Mouse (Mus musculus): ENCODE measurements at regions not wholly inside any gene's neighbourhood (a gene's known extent, or its start where the extent isn't known, plus 50 kb on each side); places are given as distances from the start of the nearest gene placed in this dataset.

DNA sequence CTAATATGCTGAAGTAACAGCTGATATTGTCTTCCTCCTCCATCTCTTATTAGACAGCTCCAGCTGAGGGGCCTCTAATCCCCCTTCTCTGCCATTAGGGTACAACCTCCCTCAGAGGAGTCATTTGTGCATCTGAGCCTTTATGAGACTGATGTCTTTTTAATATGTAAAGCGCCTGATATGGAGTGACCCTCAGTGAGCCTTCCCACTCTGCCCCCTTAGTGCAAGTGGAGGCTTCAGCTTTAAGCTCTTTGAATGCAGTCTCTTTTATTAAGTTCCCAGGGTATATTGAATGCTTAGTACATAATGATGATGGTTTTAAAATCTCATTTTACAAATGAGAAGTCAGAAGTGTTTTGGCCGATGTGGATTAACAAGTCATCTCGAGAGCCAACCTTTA, 191.5 kb downstream of the Otol1 start:
- Histone ChIP-seq H3K9me3 (ENCODE audit: low read length) (no peaks in the 10 kb centered on the region), H3K4me2 (replicated peaks; ENCODE audit: low read depth, low read length) (no peak overlapping the region), H3K27me3 (ENCODE audit: insufficient read depth, low read length) (no peaks in the 10 kb centered on the region), H3K9ac (replicated peaks; ENCODE audit: low read length) (no peak overlapping the region), H3K27ac (ENCODE audit: low read length) (no peak overlapping the region), H3K4me3 (ENCODE audit: low read length) (no peak overlapping the region), H3K36me3 (ENCODE audit: insufficient read depth, low read length) (no peaks in the 10 kb centered on the region), H3K4me1 (ENCODE audit: insufficient read depth, low read length) (no peaks in the 10 kb centered on the region)
- no peak for ATAC-seq (ENCODE audit: low FRiP score, low TSS enrichment)
- WGBS: 91% methylated on average over 3 of the region's 3 CpGs

DNA sequence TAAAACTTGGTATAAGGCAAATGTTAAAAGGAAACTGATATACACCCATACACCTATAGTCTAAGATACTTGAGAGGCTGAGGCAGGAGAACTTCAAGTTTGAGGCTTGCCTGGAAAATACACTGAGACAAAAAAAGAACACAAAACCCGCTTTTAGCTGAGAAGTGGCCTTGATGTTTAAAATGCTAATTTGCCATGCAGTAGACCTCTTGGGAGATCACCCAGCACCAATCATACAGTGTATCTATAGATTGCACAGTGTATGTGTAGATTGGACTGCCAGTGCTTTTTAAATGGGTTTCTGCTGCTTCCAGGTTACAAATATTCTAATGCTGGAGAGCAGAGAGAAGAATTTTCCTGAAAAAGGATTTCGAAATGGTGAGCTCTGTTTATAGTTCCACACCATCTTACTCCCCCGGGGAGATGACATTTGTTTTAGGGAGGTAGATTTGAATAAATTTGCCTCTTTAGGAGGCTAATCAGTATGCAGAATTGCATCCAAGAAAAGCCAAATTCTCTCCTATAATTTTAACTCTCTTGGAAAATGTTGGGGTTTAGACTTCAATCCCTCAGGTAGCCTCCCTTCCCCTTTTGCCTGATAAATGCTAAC, 194.0 kb downstream of the Otol1 start:
- H3K27ac ChIP-seq (ENCODE audit: low read length): no peak overlapping the region
- H3K27me3 ChIP-seq (ENCODE audit: insufficient read depth, low read length): no peaks in the 10 kb centered on the region
- no peak for ATAC-seq (ENCODE audit: low FRiP score, low TSS enrichment)
- WGBS: 78% methylated on average over 3 of the region's 3 CpGs
- H3K36me3 ChIP-seq (ENCODE audit: insufficient read depth, low read length): no peaks in the 10 kb centered on the region
- H3K9ac ChIP-seq (replicated peaks; ENCODE audit: low read length): no peak overlapping the region
- H3K4me3 ChIP-seq (ENCODE audit: low read length): no peak overlapping the region
- H3K9me3 ChIP-seq (ENCODE audit: low read length): no peaks in the 10 kb centered on the region
- H3K4me2 ChIP-seq (replicated peaks; ENCODE audit: low read depth, low read length): no peak overlapping the region
- no peaks in the 10 kb centered on the region for H3K4me1 ChIP-seq (ENCODE audit: insufficient read depth, low read length)

DNA sequence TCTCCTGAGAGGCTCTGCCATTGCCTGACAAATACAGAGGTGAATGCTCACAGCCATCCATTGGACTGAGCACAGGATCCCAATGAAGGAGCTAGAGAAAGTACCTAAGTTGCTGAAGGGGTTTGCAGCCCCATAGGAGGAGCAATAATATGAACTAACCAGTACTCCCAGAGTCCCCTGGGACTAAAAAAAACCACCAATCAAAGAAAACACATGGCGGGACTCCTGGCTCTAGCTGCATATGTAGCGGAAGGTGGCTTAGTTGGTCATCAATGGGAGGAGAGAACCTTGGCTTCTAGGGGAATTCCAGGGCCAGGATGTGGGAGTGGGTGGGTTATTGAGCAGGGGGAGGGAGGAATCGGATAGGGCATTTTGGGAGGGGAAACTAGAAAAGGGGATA, 207.8 kb downstream of the Otol1 start:
- Histone ChIP-seq H3K36me3 (ENCODE audit: insufficient read depth, low read length) (no peaks in the 10 kb centered on the region), H3K9me3 (ENCODE audit: low read length) (no peaks in the 10 kb centered on the region), H3K9ac (replicated peaks; ENCODE audit: low read length) (no peak overlapping the region), H3K27ac (ENCODE audit: low read length) (no peak overlapping the region), H3K27me3 (ENCODE audit: insufficient read depth, low read length) (no peaks in the 10 kb centered on the region), H3K4me2 (replicated peaks; ENCODE audit: low read depth, low read length) (no peak overlapping the region), H3K4me1 (ENCODE audit: insufficient read depth, low read length) (no peaks in the 10 kb centered on the region), H3K4me3 (ENCODE audit: low read length) (no peak overlapping the region)
- 87% methylated on average over 3 of the region's 3 CpGs for WGBS
- no peak for ATAC-seq (ENCODE audit: low FRiP score, low TSS enrichment)

DNA sequence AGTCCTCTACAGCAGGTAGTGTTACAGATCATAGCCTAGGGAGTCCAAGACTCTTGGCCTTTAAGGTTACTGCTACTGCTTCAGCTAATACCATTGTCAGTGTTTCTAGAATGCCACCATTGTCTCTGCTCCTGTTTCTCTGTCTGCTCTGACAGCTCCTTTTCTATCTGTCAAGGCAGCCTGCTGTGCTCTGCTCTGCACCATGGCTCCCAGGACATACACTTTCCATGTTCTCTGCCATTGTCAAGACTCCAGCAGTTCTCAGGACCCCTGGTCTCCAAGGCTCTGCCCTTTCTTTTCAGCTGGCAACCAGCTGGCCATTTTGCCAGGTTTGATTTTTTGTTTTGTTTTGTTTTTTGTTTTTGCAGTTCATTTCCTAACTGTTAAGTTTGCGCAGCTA, 208.7 kb downstream of the Otol1 start:
- WGBS: 85% methylated on average over 1 of the region's 1 CpGs
- no peak for ATAC-seq (ENCODE audit: low FRiP score, low TSS enrichment)
- H3K27me3 ChIP-seq (ENCODE audit: insufficient read depth, low read length): no peaks in the 10 kb centered on the region
- H3K9ac ChIP-seq (replicated peaks; ENCODE audit: low read length): no peak overlapping the region
- H3K4me3 ChIP-seq (ENCODE audit: low read length): no peak overlapping the region
- no peaks in the 10 kb centered on the region for H3K36me3 ChIP-seq (ENCODE audit: insufficient read depth, low read length)
- H3K4me2 ChIP-seq (replicated peaks; ENCODE audit: low read depth, low read length): no peak overlapping the region
- no peak overlapping the region for H3K27ac ChIP-seq (ENCODE audit: low read length)
- H3K4me1 ChIP-seq (ENCODE audit: insufficient read depth, low read length): no peaks in the 10 kb centered on the region
- no peaks in the 10 kb centered on the region for H3K9me3 ChIP-seq (ENCODE audit: low read length)

DNA sequence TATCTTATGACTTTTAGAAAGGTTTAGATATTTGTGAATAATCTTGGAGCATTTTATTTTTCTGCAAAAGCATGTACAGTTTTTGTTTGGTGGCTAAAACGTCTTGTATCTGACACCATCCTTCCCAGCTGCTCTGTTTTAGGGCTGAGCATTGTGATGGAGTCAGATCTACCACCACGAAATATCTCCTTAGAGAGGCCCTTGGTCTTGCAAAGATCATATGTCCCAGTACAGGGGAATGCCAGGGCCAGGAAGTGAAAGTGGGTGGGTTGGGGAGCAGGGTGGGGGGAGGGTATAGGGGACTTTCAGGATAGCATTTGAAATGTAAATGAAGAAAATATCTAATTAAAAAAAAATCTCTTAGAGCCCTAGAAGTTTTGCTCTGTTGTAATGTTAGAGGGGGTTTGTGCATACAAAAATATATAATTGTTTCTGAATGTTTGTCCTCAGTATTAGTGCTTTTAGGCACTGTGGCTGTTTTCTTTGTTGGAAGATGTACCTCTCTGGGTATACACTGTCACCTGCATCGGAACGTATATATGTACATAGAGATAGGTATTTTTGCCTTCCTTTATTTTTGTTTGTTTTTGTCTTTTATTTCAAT, 211.4 kb downstream of the Otol1 start:
- no peak overlapping the region for H3K9ac ChIP-seq (replicated peaks; ENCODE audit: low read length)
- 67% methylated on average over 4 of the region's 4 CpGs for WGBS
- ATAC-seq (ENCODE audit: low FRiP score, low TSS enrichment): no peak

DNA sequence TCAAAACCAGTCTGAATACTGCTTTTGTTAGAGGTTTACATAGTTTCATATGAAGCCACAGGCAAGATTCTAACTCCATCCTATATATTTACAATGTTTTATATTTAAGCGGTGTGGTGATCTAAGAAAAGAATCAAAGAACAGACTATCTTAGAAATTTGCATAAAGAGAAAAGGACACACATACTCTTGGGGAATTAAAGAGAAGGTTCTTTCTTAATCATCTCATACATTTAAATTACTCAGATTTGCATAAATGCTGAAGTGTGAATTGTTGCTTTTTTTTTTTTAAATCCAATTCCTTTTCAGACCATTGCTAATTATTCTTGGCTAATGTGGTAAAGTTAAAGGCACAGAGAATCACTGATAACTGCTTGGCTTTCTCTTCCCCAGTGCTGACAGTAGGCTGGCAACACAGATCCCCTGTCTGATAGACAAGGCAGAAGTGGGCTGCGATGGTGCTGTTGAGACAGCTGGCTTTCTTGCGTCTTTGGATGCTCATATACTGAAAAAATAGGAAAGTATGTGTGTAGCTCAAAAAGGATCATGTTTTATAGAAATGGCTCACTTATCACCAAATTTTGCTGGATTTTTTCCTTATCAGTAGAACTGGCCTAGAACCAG, 216.1 kb downstream of the Otol1 start:
- Histone ChIP-seq H3K27ac (ENCODE audit: low read length) (no peak overlapping the region), H3K9ac (replicated peaks; ENCODE audit: low read length) (no peak overlapping the region), H3K4me3 (ENCODE audit: low read length) (no peak overlapping the region), H3K4me1 (ENCODE audit: insufficient read depth, low read length) (no peaks in the 10 kb centered on the region), H3K36me3 (ENCODE audit: insufficient read depth, low read length) (no peaks in the 10 kb centered on the region), H3K4me2 (replicated peaks; ENCODE audit: low read depth, low read length) (no peak overlapping the region), H3K9me3 (ENCODE audit: low read length) (no peaks in the 10 kb centered on the region), H3K27me3 (ENCODE audit: insufficient read depth, low read length) (no peaks in the 10 kb centered on the region)
- whole genome bisulfite sequencing: 80% methylated on average over 3 of the region's 3 CpGs
- no peak for ATAC-seq (ENCODE audit: low FRiP score, low TSS enrichment)

More for the DNA sequence above, 211.4 kb downstream of the Otol1 start:
- no peaks in the 10 kb centered on the region for H3K9me3 ChIP-seq (ENCODE audit: low read length)
- no peaks in the 10 kb centered on the region for H3K27me3 ChIP-seq (ENCODE audit: insufficient read depth, low read length)
- no peak overlapping the region for H3K4me3 ChIP-seq (ENCODE audit: low read length)
- no peaks in the 10 kb centered on the region for H3K4me1 ChIP-seq (ENCODE audit: insufficient read depth, low read length)
- no peak overlapping the region for H3K4me2 ChIP-seq (replicated peaks; ENCODE audit: low read depth, low read length)
- no peak overlapping the region for H3K27ac ChIP-seq (ENCODE audit: low read length)
- H3K36me3 ChIP-seq (ENCODE audit: insufficient read depth, low read length): no peaks in the 10 kb centered on the region

DNA sequence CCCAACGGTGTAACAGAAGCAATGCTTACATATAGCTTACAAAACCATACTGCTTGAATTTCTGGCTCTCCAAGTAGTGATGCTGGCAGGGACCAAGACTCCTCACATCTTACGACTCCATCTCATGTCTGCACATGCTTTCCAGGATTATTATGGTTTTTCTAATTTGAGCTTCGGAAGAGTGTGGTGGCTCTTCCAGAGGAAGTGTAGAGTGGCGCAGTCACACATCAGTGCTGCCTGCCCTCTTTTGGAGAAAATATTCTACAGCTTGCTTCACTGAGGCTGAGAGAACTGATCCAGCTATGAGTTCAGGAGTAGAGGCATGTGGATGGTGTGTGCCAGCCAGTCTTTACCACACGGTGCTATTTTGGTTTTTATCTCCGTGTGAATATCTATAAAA, 217.4 kb downstream of the Otol1 start:
- no peaks in the 10 kb centered on the region for H3K9me3 ChIP-seq (ENCODE audit: low read length)
- H3K4me1 ChIP-seq (ENCODE audit: insufficient read depth, low read length): no peaks in the 10 kb centered on the region
- H3K4me3 ChIP-seq (ENCODE audit: low read length): no peak overlapping the region
- H3K27ac ChIP-seq (ENCODE audit: low read length): no peak overlapping the region
- H3K4me2 ChIP-seq (replicated peaks; ENCODE audit: low read depth, low read length): no peak overlapping the region
- no peak overlapping the region for H3K9ac ChIP-seq (replicated peaks; ENCODE audit: low read length)
- ATAC-seq (ENCODE audit: low FRiP score, low TSS enrichment): no peak
- no peaks in the 10 kb centered on the region for H3K27me3 ChIP-seq (ENCODE audit: insufficient read depth, low read length)
- H3K36me3 ChIP-seq (ENCODE audit: insufficient read depth, low read length): no peaks in the 10 kb centered on the region
- 89% methylated on average over 6 of the region's 6 CpGs for WGBS

DNA sequence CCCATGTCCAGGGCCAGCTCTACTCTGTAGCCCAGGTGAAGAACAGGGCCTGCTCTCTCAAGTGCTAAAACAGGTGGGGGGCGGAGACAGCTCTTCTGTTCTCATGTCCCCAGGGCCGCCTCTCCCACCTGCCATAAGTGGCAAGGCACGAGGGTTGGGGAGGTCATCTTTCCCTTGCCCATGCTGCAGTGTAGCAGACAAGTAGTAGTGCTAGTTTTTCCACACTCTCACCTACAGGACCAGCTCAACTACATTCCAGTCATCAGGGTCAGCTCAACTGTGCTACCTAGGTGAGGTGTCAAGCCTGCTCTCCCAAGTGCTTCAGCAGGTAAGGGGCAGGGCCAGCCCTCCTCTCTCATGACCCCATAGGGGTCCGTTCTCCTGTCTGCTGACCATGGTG, 219.8 kb downstream of the Otol1 start:
- ATAC-seq (ENCODE audit: low FRiP score, low TSS enrichment): 0 out of 2 replicates have a peak, but pooled peaks have one; percentile 27

DNA sequence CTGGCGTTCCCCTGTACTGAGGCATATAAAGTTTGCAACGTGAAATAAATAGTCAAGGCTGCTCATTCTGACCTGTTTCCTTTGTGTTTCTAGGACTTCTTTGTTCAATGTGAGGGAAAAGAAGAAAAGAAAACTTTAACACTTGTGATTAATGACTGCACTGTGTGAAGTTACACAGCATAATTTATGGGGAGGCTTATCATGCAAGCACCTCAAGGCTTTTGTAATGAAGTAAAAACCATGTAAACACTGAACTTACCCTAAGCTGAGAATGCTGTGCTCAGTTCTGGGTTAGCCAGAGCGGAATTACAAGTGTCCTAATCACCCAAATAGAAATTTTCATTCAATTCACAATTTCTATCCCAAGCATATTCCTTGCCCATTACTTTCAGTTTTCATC, 241.2 kb downstream of the Otol1 start:
- Histone ChIP-seq H3K36me3 (ENCODE audit: insufficient read depth, low read length) (no peaks in the 10 kb centered on the region), H3K4me2 (replicated peaks; ENCODE audit: low read depth, low read length) (no peak overlapping the region), H3K4me1 (ENCODE audit: insufficient read depth, low read length) (no peaks in the 10 kb centered on the region), H3K9ac (replicated peaks; ENCODE audit: low read length) (no peak overlapping the region), H3K27me3 (ENCODE audit: insufficient read depth, low read length) (no peaks in the 10 kb centered on the region), H3K4me3 (ENCODE audit: low read length) (no peak overlapping the region), H3K27ac (ENCODE audit: low read length) (no peak overlapping the region), H3K9me3 (ENCODE audit: low read length) (no peaks in the 10 kb centered on the region)
- WGBS: 32% methylated on average over 3 of the region's 3 CpGs
- ATAC-seq (ENCODE audit: low FRiP score, low TSS enrichment): no peak

More for the DNA sequence above, 219.8 kb downstream of the Otol1 start:
- no peak overlapping the region for H3K9ac ChIP-seq (replicated peaks; ENCODE audit: low read length)
- H3K27ac ChIP-seq (ENCODE audit: low read length): no peak overlapping the region
- H3K4me3 ChIP-seq (ENCODE audit: low read length): no peak overlapping the region
- 86% methylated on average over 4 of the region's 4 CpGs for WGBS
- H3K9me3 ChIP-seq (ENCODE audit: low read length): no peaks in the 10 kb centered on the region
- no peaks in the 10 kb centered on the region for H3K27me3 ChIP-seq (ENCODE audit: insufficient read depth, low read length)
- H3K36me3 ChIP-seq (ENCODE audit: insufficient read depth, low read length): no peaks in the 10 kb centered on the region
- no peaks in the 10 kb centered on the region for H3K4me1 ChIP-seq (ENCODE audit: insufficient read depth, low read length)
- no peak overlapping the region for H3K4me2 ChIP-seq (replicated peaks; ENCODE audit: low read depth, low read length)

DNA sequence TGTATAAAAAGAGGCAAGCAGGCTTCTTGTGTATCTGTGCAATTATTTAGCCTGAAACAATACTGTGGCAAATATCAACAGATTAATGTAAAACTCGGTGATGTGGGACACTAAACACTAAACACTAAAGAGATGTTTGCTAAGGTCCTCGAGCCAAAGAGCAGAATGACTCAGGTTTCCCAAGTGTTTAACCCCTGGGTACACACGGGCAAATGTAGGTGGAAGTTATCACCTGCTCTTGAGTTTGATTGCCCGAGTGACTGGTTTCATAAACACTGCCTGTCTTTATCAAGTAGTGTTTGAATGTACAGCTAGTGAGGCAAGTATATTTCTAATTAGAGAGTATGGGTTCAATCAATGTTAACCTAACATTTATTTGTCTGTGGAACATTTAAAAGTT, 242.5 kb downstream of the Otol1 start:
- WGBS: 43% methylated on average over 4 of the region's 4 CpGs
- ATAC-seq (ENCODE audit: low FRiP score, low TSS enrichment): no peak
- no peak overlapping the region for H3K4me3 ChIP-seq (ENCODE audit: low read length)
- no peak overlapping the region for H3K27ac ChIP-seq (ENCODE audit: low read length)
- no peak overlapping the region for H3K4me2 ChIP-seq (replicated peaks; ENCODE audit: low read depth, low read length)
- H3K4me1 ChIP-seq (ENCODE audit: insufficient read depth, low read length): no peaks in the 10 kb centered on the region
- H3K9me3 ChIP-seq (ENCODE audit: low read length): no peaks in the 10 kb centered on the region
- H3K27me3 ChIP-seq (ENCODE audit: insufficient read depth, low read length): no peaks in the 10 kb centered on the region
- H3K36me3 ChIP-seq (ENCODE audit: insufficient read depth, low read length): no peaks in the 10 kb centered on the region
- no peak overlapping the region for H3K9ac ChIP-seq (replicated peaks; ENCODE audit: low read length)
